Mouse (Mus musculus) embryonic facial prominence, embryonic 10.5 days (tissue): ENCODE data around the gene Bmp6. TPM values are rescaled to one million over a fixed set of nuclear protein-coding genes. Genes with fewer than 3 reads are reported as not detected.
A peak's percentile ranks its signal among the peaks of the same experiment; 100 is the strongest.

Experiments used
- DNase-seq: peaks from one replicate; pipeline ENCODE4 v3.0.0-alpha.2; 2017; ENCODE audit warnings: low spot score
- H3K27ac ChIP-seq: fragments of 300-500 bp; sonication (generic); replicated peaks from 2 replicates; pipeline ENCODE4 v1.5.1; 2016; ENCODE audit warnings: mild to moderate bottlenecking
- H3K27me3 ChIP-seq: fragments of 300-500 bp; sonication (generic); replicated peaks from 2 replicates; pipeline ENCODE4 v1.6.1; 2016; ENCODE audit warnings: low read depth, mild to moderate bottlenecking; ENCODE audit not compliant: poor library complexity, severe bottlenecking
- H3K36me3 ChIP-seq: fragments of 300-500 bp; sonication (generic); replicated peaks from 2 replicates; pipeline ENCODE4 v1.6.1; 2016; ENCODE audit warnings: mild to moderate bottlenecking, moderate library complexity
- H3K4me1 ChIP-seq: fragments of 300-500 bp; sonication (generic); 2 replicates; pipeline ENCODE4 v1.6.1; 2016
- H3K4me3 ChIP-seq: fragments of 300-500 bp; sonication (generic); 2 replicates; pipeline ENCODE4 v1.5.1; 2016; ENCODE audit warnings: mild to moderate bottlenecking, moderate library complexity
- H3K9me3 ChIP-seq: fragments of 300-500 bp; sonication (generic); 2 replicates; pipeline ENCODE4 v1.6.1; 2016; ENCODE audit warnings: mild to moderate bottlenecking
- WGBS: fragments of 180-500 bp; shearing (Covaris S2); methylation state at CpG from one replicate; pipeline ENCODE4 v1.1.7; 2016; 5-methylcytosine and 5-hydroxymethylcytosine counted together
- polyA plus RNA-seq: library from polyadenylated mRNA; unstranded; fragments of >200 nt; fragmentation: Nextera tagmentation; extraction: Ambion mirVana; gene quantifications from 2 replicates; pipeline ENCODE4 v1.2.1, GENCODE M21; 2016

The Bmp6 gene
- polyA plus RNA-seq = 0.67 and 0.75 TPM in 2 replicates

- Histone ChIP-seq H3K9me3 (no peaks in the 10 kb centered on the region), H3K4me3 (peak within 1 kb of the TSS; percentile 59), H3K27ac (0 out of 2 replicates have a peak within 1 kb of the TSS, but pooled peaks have one; percentile 10), H3K27me3 (peaks cover 69% of the 10 kb centered on the region), H3K4me1 (peaks cover 38% of the 10 kb centered on the region), H3K36me3 (no peaks in the 10 kb centered on the region)
- WGBS = 2% methylated on average over 54 of the region's 54 CpGs
- peak; percentile 88 for DNase-seq
Measured at GRCm38 (mm10) chr13:38344713-38345430, at the start of gene Bmp6. TSS of gene Bmp6 (plus strand) at chr13:38345107.

DNA sequence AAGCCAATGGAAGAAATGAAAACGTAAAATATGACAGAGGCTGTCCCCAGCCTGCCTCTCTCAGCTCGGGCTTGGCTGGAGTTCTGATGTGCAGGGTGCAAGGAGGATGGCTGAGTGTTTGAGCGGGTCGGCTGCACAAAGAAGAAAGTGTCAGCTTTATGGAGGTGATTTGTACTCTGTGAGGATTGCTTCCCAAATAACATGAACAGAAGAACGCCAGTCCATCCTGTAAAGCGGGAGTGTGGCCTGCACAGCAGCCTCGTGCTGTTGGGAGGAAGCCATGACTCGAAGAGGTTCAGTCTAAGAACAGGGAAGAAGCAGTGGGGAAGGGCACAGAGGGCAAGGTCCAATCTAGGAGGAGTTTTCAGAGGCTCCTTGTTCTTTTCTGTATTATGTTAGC lies 48.7 kb upstream of the Bmp6 start:
- Histone ChIP-seq H3K4me1 (no peaks in the 10 kb centered on the region), H3K27ac (no peak overlapping the region), H3K27me3 (no peaks in the 10 kb centered on the region), H3K9me3 (0 out of 2 replicates have a peak, but pooled peaks cover 5% of the 10 kb centered on the region), H3K36me3 (no peaks in the 10 kb centered on the region), H3K4me3 (no peak overlapping the region)
- WGBS = 80% methylated on average over 8 of the region's 8 CpGs
- DNase-seq = no peak

DNA sequence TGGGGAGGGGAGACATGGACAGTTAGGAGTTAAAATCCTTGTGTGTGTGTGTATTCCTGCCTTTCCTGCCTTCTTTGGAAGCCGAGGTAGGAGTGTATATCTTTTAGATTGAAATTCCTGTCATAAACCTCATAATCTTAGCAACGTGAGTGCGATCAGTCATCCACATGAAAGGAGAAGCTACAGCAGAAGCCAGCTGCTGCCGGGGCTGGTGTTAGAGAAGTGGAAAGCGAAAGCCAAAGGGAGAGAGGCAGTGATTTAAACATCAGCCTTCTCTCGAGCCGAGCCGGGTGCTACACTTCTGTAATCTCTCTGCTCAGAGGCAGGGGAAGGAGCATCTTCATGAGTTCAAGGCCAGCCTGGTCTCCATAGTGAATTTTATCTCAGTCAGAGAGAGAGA lies 48.3 kb upstream of the Bmp6 start:
- H3K4me3 ChIP-seq = no peak overlapping the region
- no peaks in the 10 kb centered on the region for H3K27me3 ChIP-seq
- no peak overlapping the region for H3K27ac ChIP-seq
- peaks cover 5% of the 10 kb centered on the region; the same call in 1 of the 2 replicates for H3K9me3 ChIP-seq
- 84% methylated on average over 8 of the region's 8 CpGs for WGBS
- no peaks in the 10 kb centered on the region for H3K36me3 ChIP-seq
- DNase-seq = no peak
- H3K4me1 ChIP-seq = no peaks in the 10 kb centered on the region

- 92% methylated on average over 3 of the region's 3 CpGs for WGBS
Measured at GRCm38 (mm10) chr13:38311125-38311524, 33.8 kb upstream of the Bmp6 start.

GRCm38 (mm10) chr13:38312357-38313040 lies 32.4 kb upstream of the Bmp6 start:
- no peaks in the 10 kb centered on the region for H3K27me3 ChIP-seq
- 77% methylated on average over 12 of the region's 12 CpGs for WGBS
- no peak overlapping the region for H3K4me3 ChIP-seq
- DNase-seq = no peak
- H3K4me1 ChIP-seq = no peaks in the 10 kb centered on the region
- H3K27ac ChIP-seq = no peak overlapping the region
- no peaks in the 10 kb centered on the region for H3K9me3 ChIP-seq
- no peaks in the 10 kb centered on the region for H3K36me3 ChIP-seq

More at GRCm38 (mm10) chr13:38311125-38311524, 33.8 kb upstream of the Bmp6 start:
- Histone ChIP-seq H3K4me1 (no peaks in the 10 kb centered on the region), H3K27ac (no peak overlapping the region), H3K9me3 (no peaks in the 10 kb centered on the region), H3K27me3 (no peaks in the 10 kb centered on the region), H3K4me3 (no peak overlapping the region), H3K36me3 (no peaks in the 10 kb centered on the region)
- DNase-seq = no peak

- no peak overlapping the region for H3K4me3 ChIP-seq
- no peaks in the 10 kb centered on the region for H3K9me3 ChIP-seq
- WGBS = 74% methylated on average over 7 of the region's 7 CpGs
- no peaks in the 10 kb centered on the region for H3K36me3 ChIP-seq
- no peak overlapping the region for H3K27ac ChIP-seq
- no peaks in the 10 kb centered on the region for H3K4me1 ChIP-seq
- no peaks in the 10 kb centered on the region for H3K27me3 ChIP-seq
- no peak for DNase-seq
Measured at GRCm38 (mm10) chr13:38314590-38314989, 30.3 kb upstream of the Bmp6 start.

- Histone ChIP-seq H3K27ac (no peak overlapping the region), H3K9me3 (no peaks in the 10 kb centered on the region), H3K27me3 (no peaks in the 10 kb centered on the region), H3K36me3 (no peaks in the 10 kb centered on the region), H3K4me3 (no peak overlapping the region), H3K4me1 (peaks cover 5% of the 10 kb centered on the region; the same call in 1 of the 2 replicates)
- 96% methylated on average over 1 of the region's 1 CpGs for WGBS
- DNase-seq = no peak
Measured at GRCm38 (mm10) chr13:38318418-38318817, 26.5 kb upstream of the Bmp6 start.

- no peaks in the 10 kb centered on the region for H3K36me3 ChIP-seq
- peaks cover 5% of the 10 kb centered on the region; the same call in 1 of the 2 replicates for H3K4me1 ChIP-seq
- no peak for DNase-seq
- H3K27ac ChIP-seq = no peak overlapping the region
- 76% methylated on average over 10 of the region's 10 CpGs for WGBS
- no peaks in the 10 kb centered on the region for H3K9me3 ChIP-seq
- H3K4me3 ChIP-seq = no peak overlapping the region
- no peaks in the 10 kb centered on the region for H3K27me3 ChIP-seq
Measured at GRCm38 (mm10) chr13:38320354-38320753, 24.6 kb upstream of the Bmp6 start.

GRCm38 (mm10) chr13:38324452-38324851 lies 20.5 kb upstream of the Bmp6 start:
- no peaks in the 10 kb centered on the region for H3K27me3 ChIP-seq
- H3K4me3 ChIP-seq = no peak overlapping the region
- H3K4me1 ChIP-seq = peaks cover 5% of the 10 kb centered on the region; the same call in 1 of the 2 replicates
- WGBS = 85% methylated on average over 10 of the region's 10 CpGs
- no peaks in the 10 kb centered on the region for H3K9me3 ChIP-seq
- no peaks in the 10 kb centered on the region for H3K36me3 ChIP-seq
- DNase-seq = no peak
- no peak overlapping the region for H3K27ac ChIP-seq

- DNase-seq = no peak
- Histone ChIP-seq H3K27ac (no peak overlapping the region), H3K4me1 (peaks cover 5% of the 10 kb centered on the region; the same call in 1 of the 2 replicates), H3K27me3 (no peaks in the 10 kb centered on the region), H3K36me3 (no peaks in the 10 kb centered on the region), H3K4me3 (no peak overlapping the region), H3K9me3 (no peaks in the 10 kb centered on the region)
- 63% methylated on average over 2 of the region's 2 CpGs for WGBS
Measured at GRCm38 (mm10) chr13:38327377-38327776, 17.5 kb upstream of the Bmp6 start.

- H3K4me1 ChIP-seq = peaks cover 5% of the 10 kb centered on the region; the same call in 1 of the 2 replicates
- H3K36me3 ChIP-seq = no peaks in the 10 kb centered on the region
- no peak overlapping the region for H3K4me3 ChIP-seq
- WGBS = 88% methylated on average over 5 of the region's 5 CpGs
- peaks cover 6% of the 10 kb centered on the region for H3K9me3 ChIP-seq
- DNase-seq = no peak
- H3K27ac ChIP-seq = no peak overlapping the region
- H3K27me3 ChIP-seq = no peaks in the 10 kb centered on the region
Measured at GRCm38 (mm10) chr13:38333496-38333895, 11.4 kb upstream of the Bmp6 start.

DNA sequence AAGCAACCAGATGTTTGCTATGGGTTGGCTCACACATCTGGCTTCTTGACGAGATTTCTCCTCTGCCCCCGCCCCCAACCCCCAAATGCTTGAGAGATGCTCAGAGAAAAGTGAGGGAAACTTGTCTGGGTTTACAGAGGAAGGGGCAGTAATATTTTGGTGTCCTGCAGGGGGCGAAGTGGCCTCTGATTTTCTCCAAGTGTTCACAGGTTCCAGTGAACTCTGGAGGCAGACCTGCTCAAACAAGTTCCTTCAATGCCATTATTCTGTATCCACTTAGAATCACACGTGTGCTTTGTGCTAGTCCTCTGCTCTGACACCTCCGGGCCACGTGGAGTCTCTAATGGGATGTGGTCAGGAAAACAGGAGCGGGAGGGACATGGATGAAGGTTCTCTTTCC lies 2.3 kb upstream of the Bmp6 start:
- Histone ChIP-seq H3K36me3 (no peaks in the 10 kb centered on the region), H3K4me1 (peaks cover 34% of the 10 kb centered on the region), H3K9me3 (peaks cover 6% of the 10 kb centered on the region), H3K27me3 (peaks cover 47% of the 10 kb centered on the region), H3K4me3 (no peak overlapping the region), H3K27ac (no peak overlapping the region)
- DNase-seq = peak; percentile 75
- 29% methylated on average over 7 of the region's 7 CpGs for WGBS

- Histone ChIP-seq H3K27me3 (peaks cover 53% of the 10 kb centered on the region), H3K4me1 (peaks cover 38% of the 10 kb centered on the region)
- WGBS = 81% methylated on average over 2 of the region's 2 CpGs
Measured at GRCm38 (mm10) chr13:38343202-38343601, 1.7 kb upstream of the Bmp6 start.

More at GRCm38 (mm10) chr13:38343202-38343601, 1.7 kb upstream of the Bmp6 start:
- H3K36me3 ChIP-seq = no peaks in the 10 kb centered on the region
- DNase-seq = no peak
- H3K9me3 ChIP-seq = peaks cover 3% of the 10 kb centered on the region
- H3K27ac ChIP-seq = no peak overlapping the region
- H3K4me3 ChIP-seq = no peak overlapping the region
